Mouse (Mus musculus) testis, adult 2 months (tissue): ENCODE results near the gene Bub1b.

Experiments
- CTCF ChIP-seq: fragments of 200-500 bp; IDR thresholded peaks from 2 replicates; pipeline ENCODE4 v1.5.1; 2012; ENCODE audit warnings: low read depth, mild to moderate bottlenecking, inconsistent platforms, low read length, moderate library complexity; ENCODE audit not compliant: control insufficient read depth, insufficient read depth, insufficient replicate concordance
- POLR2A ChIP-seq: fragments of 200-500 bp; IDR thresholded peaks from 2 replicates; pipeline ENCODE4 v1.6.1; 2012; ENCODE audit warnings: low read depth, mild to moderate bottlenecking, inconsistent platforms, low read length, moderate library complexity; ENCODE audit not compliant: control insufficient read depth

- TF ChIP-seq POLR2A (no peak), CTCF (no peak)
Observed at GRCm38 (mm10) chr2:118676839-118677741, 79.1 kb downstream of the Bub1b start.
